Mouse (Mus musculus): ENCODE results near the gene Ubtf.

GRCm38 (mm10) chr11:102277754-102278153 lies 41.8 kb downstream of the Ubtf start:
- TF ChIP-seq POLR2A (IDR thresholded peaks at IDR 0.05; ENCODE audit: borderline replicate concordance, insufficient read depth, low read length) = no peak
- no peak for TF ChIP-seq CTCF (IDR thresholded peaks at IDR 0.05; ENCODE audit: borderline replicate concordance, insufficient read depth, low read depth, low read length)
